Mouse (Mus musculus) left cerebral cortex, adult 18-20 months (tissue): Measurements from ENCODE around the gene Pnpla8. TPM values are rescaled to one million over a fixed set of nuclear protein-coding genes. Genes with fewer than 3 reads are reported as not detected.

Experiments
- DNase-seq, 2 experiments: peaks; one replicate each; pipeline ENCODE4 v3.0.0; 2021 to 2022; ENCODE audit warnings: low spot score in 2 of 2, mixed read lengths in 1 of 2
- microRNA-seq, 2 experiments: library from miRNA; unstranded; fragments of <30 nt; microRNA quantifications; one replicate each; pipeline ENCODE4 v1.2.0; 2021
- total RNA-seq, 2 experiments: library from RNA; stranded (reverse); gene quantifications; 2 replicates each; pipeline ENCODE4 v1.2.3; 2021

Gene Pnpla8
- total RNA-seq, 2 experiments from 2014 or later: 147 to 149 TPM

GRCm38 (mm10) chr12:44344075-44344474 lies 122.9 kb downstream of the Pnpla8 start:
- DNase-seq: no peak

DNA sequence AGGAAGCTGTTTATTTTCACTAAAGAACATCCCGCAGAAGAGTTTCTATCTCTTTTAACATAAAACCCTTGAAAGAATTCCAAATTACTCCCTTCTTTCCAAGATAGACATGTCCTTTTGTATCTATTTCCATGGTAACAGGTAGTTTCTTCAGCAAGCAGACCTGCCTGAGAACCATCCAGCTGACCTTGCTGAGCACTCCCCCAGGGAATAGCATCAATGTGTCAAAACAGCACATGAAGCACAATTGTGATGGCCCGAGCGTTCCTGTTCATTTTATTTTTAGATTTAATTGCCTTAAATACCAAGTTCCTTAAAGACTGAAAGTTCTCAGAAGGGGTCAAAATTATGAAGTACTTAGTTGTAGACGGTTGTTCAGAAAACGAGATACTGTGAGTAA lies 124.1 kb downstream of the Pnpla8 start:
- DNase-seq: no peak

DNA sequence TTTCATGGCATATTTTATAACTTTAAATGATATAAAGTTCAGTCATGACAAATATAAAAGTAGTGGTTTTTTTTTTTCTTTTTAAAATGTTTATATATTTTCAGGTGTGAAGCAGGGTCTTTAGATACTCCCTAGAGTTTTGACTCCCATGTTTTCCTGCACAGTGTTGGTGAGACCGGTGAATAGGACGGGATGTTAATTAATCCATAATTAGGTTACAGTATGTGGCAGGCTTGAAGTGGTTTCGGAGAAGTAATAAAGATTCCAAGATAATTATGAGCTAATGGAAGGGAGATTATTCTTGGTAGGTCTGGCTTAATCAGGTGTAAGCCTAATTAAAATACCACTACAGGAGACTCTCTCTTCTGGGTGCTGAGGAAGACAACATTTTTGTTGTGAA lies 125.0 kb downstream of the Pnpla8 start:
- no peak for DNase-seq

DNA sequence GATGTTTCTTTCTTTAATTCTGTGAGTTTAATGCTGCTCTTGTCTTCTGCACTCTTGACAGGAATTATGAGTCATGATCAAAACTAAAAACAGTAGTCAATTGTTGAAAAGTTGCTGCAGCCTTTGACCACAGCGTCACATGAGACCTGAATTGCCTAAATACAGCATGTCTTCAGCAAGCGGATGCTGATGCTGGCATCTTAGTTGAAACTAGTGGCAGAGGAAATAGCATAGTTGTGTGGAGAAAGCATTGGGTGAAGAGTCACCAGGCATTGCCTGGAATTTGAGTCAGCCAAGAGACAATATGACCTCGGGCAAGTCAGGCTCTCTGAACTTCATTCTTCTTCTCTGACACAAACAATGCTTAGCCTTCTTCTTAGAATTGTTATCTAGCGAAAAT lies 133.9 kb downstream of the Pnpla8 start:
- DNase-seq: no peak

DNA sequence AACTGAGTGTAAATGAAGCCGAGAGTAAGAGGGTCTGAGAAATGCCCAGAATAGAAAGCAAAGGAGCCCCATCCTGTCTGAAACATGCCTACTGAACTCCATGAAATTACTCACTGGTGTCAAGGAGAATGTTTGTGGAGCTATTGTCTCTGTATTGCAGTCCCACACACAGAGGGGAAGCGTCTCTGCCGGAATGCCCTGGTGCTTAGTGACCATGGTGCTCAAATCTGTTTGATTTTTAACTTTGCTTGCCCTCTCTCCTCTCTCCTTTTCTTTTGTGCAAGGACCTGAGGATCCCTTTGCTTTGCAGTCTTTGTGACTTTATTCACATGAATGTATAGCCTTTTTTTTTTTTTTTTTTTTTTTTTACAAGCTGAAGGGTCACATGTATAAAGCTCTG lies 136.3 kb downstream of the Pnpla8 start:
- no peak for DNase-seq

DNA sequence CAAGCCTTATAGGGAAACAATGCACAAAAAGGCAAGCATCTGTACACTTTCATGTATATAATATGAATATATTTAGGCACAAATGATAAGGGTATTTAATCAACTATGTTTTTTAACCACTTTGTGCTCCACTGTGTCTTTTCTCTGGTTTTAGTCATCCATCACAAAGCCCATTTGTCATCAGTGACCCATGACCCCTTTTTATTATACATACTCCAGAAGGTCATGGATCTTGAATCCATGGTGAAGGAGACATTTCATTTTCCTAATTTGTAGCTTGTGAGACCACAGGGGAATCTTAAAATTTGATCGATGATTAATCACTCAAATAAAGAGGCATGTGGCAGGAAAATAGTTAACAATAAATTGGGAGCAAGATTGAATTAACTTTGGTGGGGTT lies 136.7 kb downstream of the Pnpla8 start:
- DNase-seq: no peak

DNA sequence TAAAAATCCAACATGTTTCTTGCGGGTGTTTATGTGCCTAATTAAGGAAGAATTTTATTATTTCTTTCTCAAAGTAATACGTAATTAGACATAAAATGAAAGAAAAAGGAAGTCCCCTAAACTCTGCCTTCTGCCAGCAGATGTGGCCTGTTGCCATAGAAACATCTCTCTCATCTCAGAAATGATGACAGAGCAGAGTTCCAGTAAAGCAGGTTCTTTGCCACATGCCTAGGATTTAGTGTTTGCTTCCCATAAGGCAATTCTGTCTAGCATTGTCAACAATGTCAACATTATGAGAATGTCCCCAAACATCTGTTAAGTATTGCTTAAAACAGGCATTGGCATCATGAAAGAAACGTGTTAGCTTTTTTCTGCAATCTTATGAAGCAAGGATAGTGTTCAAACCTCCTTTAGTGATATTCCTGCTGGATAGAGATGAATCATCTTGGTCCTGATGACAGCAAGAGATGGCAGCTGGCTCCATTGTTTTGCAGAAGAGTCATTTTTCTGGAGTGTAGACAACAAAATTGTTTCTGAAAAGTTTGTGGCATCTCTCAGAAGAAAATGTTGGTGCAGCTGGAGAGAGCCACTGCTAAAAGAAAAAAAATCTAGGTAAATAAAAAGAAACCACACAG lies 150.0 kb downstream of the Pnpla8 start:
- no peak for DNase-seq

Small RNA genes within 50 kb of the gene (microRNA-seq; reads per million reads assigned to microRNA genes)
- gene Mir5627: 0.25 to 1.3 reads per million in 2 experiments

Other genes starting within 250 kb of the Pnpla8 start
- 10 to 100 TPM; 41.3 to 43.4 TPM for gene Dnajb9, start 11.0 kb upstream of the Pnpla8 start, total RNA-seq
- gene Nrcam, start 107.5 kb downstream of the Pnpla8 start, total RNA-seq: 100 to 1,000 TPM; 455 to 475 TPM